Mouse (Mus musculus): ENCODE data around the gene Gabbr2. TPM values are rescaled to one million over a fixed set of nuclear protein-coding genes. Genes with fewer than 3 reads are reported as not detected.
A peak's percentile ranks its signal among the peaks of the same experiment; 100 is the strongest.

Gene Gabbr2
- under 1 TPM in 1 of 2 experiments, not detected in 1; 0.05 TPM for total RNA-seq (2021)
- long read RNA-seq, experiment 1, result 0 reads
- long read RNA-seq, experiment 2, result 0 reads

- no peak for DNase-seq (ENCODE audit: low spot score)
These were observed at the start of gene Gabbr2 for GRCm38 (mm10) chr4:46991016-46991958. Gene Gabbr2, minus strand, starts transcription at chr4:46991873.

- no peak for DNase-seq (ENCODE audit: low spot score)
These were observed 47.9 kb upstream of the Gabbr2 start for GRCm38 (mm10) chr4:47039586-47039985.

GRCm38 (mm10) chr4:47037321-47037657 is 45.6 kb upstream of the Gabbr2 start:
- DNase-seq (ENCODE audit: low spot score), result peak; percentile 81

GRCm38 (mm10) chr4:47036486-47037320 is 45.0 kb upstream of the Gabbr2 start:
- DNase-seq (ENCODE audit: low spot score), result no peak

GRCm38 (mm10) chr4:47035536-47035935 is 43.9 kb upstream of the Gabbr2 start:
- DNase-seq (ENCODE audit: low spot score), result no peak

GRCm38 (mm10) chr4:47032171-47032570 is 40.5 kb upstream of the Gabbr2 start:
- no peak for DNase-seq (ENCODE audit: low spot score)

- no peak for DNase-seq (ENCODE audit: low spot score)
These were observed 37.1 kb upstream of the Gabbr2 start for GRCm38 (mm10) chr4:47028791-47029190.

- DNase-seq (ENCODE audit: low spot score), result no peak
These were observed 32.3 kb upstream of the Gabbr2 start for GRCm38 (mm10) chr4:47023949-47024348.

- no peak for DNase-seq (ENCODE audit: low spot score)
These were observed 31.3 kb upstream of the Gabbr2 start for GRCm38 (mm10) chr4:47022804-47023603.

GRCm38 (mm10) chr4:47020563-47020962 is 28.9 kb upstream of the Gabbr2 start:
- DNase-seq (ENCODE audit: low spot score), result peak; percentile 64

GRCm38 (mm10) chr4:47015156-47015555 is 23.5 kb upstream of the Gabbr2 start:
- DNase-seq (ENCODE audit: low spot score), result no peak

- DNase-seq (ENCODE audit: low spot score), result no peak
These were observed 20.8 kb upstream of the Gabbr2 start for GRCm38 (mm10) chr4:47012476-47012875.

- DNase-seq (ENCODE audit: low spot score), result peak; percentile 24
These were observed 18.9 kb upstream of the Gabbr2 start for GRCm38 (mm10) chr4:47010400-47011231.

- DNase-seq (ENCODE audit: low spot score), result no peak
These were observed 9.1 kb upstream of the Gabbr2 start for GRCm38 (mm10) chr4:47000626-47001395.

GRCm38 (mm10) chr4:46997969-46998368 is 6.3 kb upstream of the Gabbr2 start:
- no peak for DNase-seq (ENCODE audit: low spot score)

- DNase-seq (ENCODE audit: low spot score), result peak; percentile 21
These were observed 1.3 kb upstream of the Gabbr2 start for GRCm38 (mm10) chr4:46992827-46993473.

- no peak for DNase-seq (ENCODE audit: low spot score)
These were observed 265 bp upstream of the Gabbr2 start for GRCm38 (mm10) chr4:46991959-46992316.

- no peak for DNase-seq (ENCODE audit: low spot score)
These were observed 1.2 kb downstream of the Gabbr2 start for GRCm38 (mm10) chr4:46990281-46991015.

- DNase-seq (ENCODE audit: low spot score), result no peak
These were observed 1.8 kb downstream of the Gabbr2 start for GRCm38 (mm10) chr4:46989842-46990241.

Measured in gastrocnemius, adult 18-20 months (tissue).